Mouse (Mus musculus) stomach, postnatal 0 days (tissue): Measurements from ENCODE around the gene Gm17324. TPM values are rescaled to one million over a fixed set of nuclear protein-coding genes. Genes with fewer than 3 reads are reported as not detected.
"Not testable (repeated sequence)": the region's sequence is repeated elsewhere in the genome, so short reads cannot be mapped to it uniquely, and the experiment has no call there.

Experiments
- ATAC-seq: fragments of 200-750 bp; cut with Nextera tagmentation; 2 replicates; pipeline ENCODE4 v1.8.0; 2017; ENCODE audit not compliant: low FRiP score, low TSS enrichment
- DNase-seq: peaks from one replicate; pipeline ENCODE4 v3.0.0-alpha.2; 2016; ENCODE audit warnings: low spot score
- H3K27ac ChIP-seq: fragments of 300-500 bp; sonication (generic); replicated peaks from 2 replicates; pipeline ENCODE4 v1.5.1; 2014; ENCODE audit warnings: mild to moderate bottlenecking, control low read depth
- H3K27me3 ChIP-seq: fragments of 300-500 bp; sonication (generic); 2 replicates; pipeline ENCODE4 v1.6.1; 2014; ENCODE audit warnings: low read length; ENCODE audit not compliant: control insufficient read depth, insufficient read depth
- H3K36me3 ChIP-seq: fragments of 300-500 bp; sonication (generic); 2 replicates; pipeline ENCODE4 v1.6.1; 2014; ENCODE audit warnings: low read length, mixed read lengths; ENCODE audit not compliant: control insufficient read depth, insufficient read depth
- H3K4me1 ChIP-seq: fragments of 300-500 bp; sonication (generic); replicated peaks from 2 replicates; pipeline ENCODE4 v1.6.1; 2014; ENCODE audit warnings: antibody characterized with exemption; ENCODE audit not compliant: control insufficient read depth, insufficient read depth
- H3K4me2 ChIP-seq: fragments of 300-500 bp; sonication (generic); replicated peaks from 2 replicates; pipeline ENCODE4 v1.6.1; 2014; ENCODE audit warnings: low read depth, mild to moderate bottlenecking, control low read depth, moderate library complexity
- H3K4me3 ChIP-seq: fragments of 300-500 bp; sonication (generic); 2 replicates; pipeline ENCODE4 v1.5.1; 2014; ENCODE audit warnings: low read depth, low read length, control low read depth
- H3K9ac ChIP-seq: fragments of 300-500 bp; sonication (generic); 2 replicates; pipeline ENCODE4 v1.6.1; 2014; ENCODE audit warnings: mild to moderate bottlenecking, low read length, control low read depth, mixed read lengths
- H3K9me3 ChIP-seq: fragments of 300-500 bp; sonication (generic); 2 replicates; pipeline ENCODE4 v1.6.1; 2016; ENCODE audit warnings: low read length; ENCODE audit not compliant: control insufficient read depth
- CTCF ChIP-seq: IDR thresholded peaks from 2 replicates; pipeline ENCODE4 v1.5.1; 2016; ENCODE audit warnings: antibody characterized with exemption, low read depth, mild to moderate bottlenecking, moderate library complexity
- EP300 ChIP-seq: optimal IDR thresholded peaks from 2 replicates; pipeline ENCODE3; 2016; ENCODE audit warnings: antibody characterized with exemption
- WGBS: fragments of 180-500 bp; shearing (Covaris S2); extraction: QIAGEN DNeasy Blood & Tissue Kit; methylation state at CpG from one replicate; pipeline ENCODE4 v1.1.7; 2014; 5-methylcytosine and 5-hydroxymethylcytosine counted together
- polyA plus RNA-seq: library from polyadenylated mRNA; unstranded; fragments of >200 nt; fragmentation: Nextera tagmentation; extraction: Ambion mirVana; gene quantifications from 2 replicates; pipeline ENCODE4 v1.2.1, GENCODE M21; 2015

The Gm17324 gene
- polyA plus RNA-seq, 1 experiment from 2014 or later, result 0.72 TPM

DNA sequence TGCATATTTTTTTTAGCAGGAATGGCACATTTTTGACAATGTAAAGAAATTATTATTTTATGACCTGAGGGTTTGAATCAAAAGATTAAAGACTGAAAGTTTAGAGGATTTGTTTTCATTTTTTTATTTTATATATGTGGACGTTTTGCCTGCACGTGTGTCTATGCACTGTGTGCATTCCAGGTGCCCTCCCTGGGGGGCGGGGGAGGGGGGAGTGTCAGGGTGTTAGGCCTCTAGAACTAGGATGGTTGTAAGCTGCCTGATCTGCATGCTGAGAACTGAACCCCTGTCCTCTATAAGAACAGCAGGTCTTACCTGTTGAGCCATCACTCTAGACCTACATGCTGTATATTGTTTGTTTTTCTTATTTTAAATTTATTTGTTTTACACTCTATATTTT is 36.1 kb upstream of the Gm17324 start:
- H3K36me3 ChIP-seq, result no peaks in the 10 kb centered on the region
- TF ChIP-seq CTCF (no peak), EP300 (no peak)
- H3K9me3 ChIP-seq, result no peaks in the 10 kb centered on the region
- no peak overlapping the region for H3K4me3 ChIP-seq
- H3K27ac ChIP-seq, result no peak overlapping the region
- ATAC-seq, result no peak
- no peaks in the 10 kb centered on the region for H3K27me3 ChIP-seq
- 68% methylated on average over 3 of the region's 3 CpGs for WGBS
- H3K9ac ChIP-seq, result no peak overlapping the region
- H3K4me2 ChIP-seq, result no peak overlapping the region
- no peak for DNase-seq
- H3K4me1 ChIP-seq, result no peaks in the 10 kb centered on the region

- DNase-seq, result no peak
- peak overlapping the region; percentile 77 for H3K9ac ChIP-seq
Observed at GRCm38 (mm10) chr9:78482386-78482785, 33.8 kb upstream of the Gm17324 start.

GRCm38 (mm10) chr9:78481423-78482331 is 33.1 kb upstream of the Gm17324 start:
- no peaks in the 10 kb centered on the region for H3K27me3 ChIP-seq
- under 1% methylated on average over 62 of the region's 77 CpGs for WGBS
- H3K36me3 ChIP-seq, result peaks cover 15% of the 10 kb centered on the region; the same call in 1 of the 2 replicates

More at GRCm38 (mm10) chr9:78482386-78482785, 33.8 kb upstream of the Gm17324 start:
- Histone ChIP-seq H3K27ac (peak overlapping the region; percentile 98), H3K36me3 (0 out of 2 replicates have a peak, but pooled peaks cover 8% of the 10 kb centered on the region), H3K27me3 (no peaks in the 10 kb centered on the region), H3K4me1 (no peaks in the 10 kb centered on the region), H3K4me3 (peak overlapping the region; percentile 97), H3K4me2 (peak overlapping the region; percentile 60), H3K9me3 (no peaks in the 10 kb centered on the region)
- no peak for ATAC-seq
- WGBS, result 12% methylated on average over 3 of the region's 3 CpGs
- no peak for TF ChIP-seq CTCF
- TF ChIP-seq EP300, result peak; percentile 56

DNA sequence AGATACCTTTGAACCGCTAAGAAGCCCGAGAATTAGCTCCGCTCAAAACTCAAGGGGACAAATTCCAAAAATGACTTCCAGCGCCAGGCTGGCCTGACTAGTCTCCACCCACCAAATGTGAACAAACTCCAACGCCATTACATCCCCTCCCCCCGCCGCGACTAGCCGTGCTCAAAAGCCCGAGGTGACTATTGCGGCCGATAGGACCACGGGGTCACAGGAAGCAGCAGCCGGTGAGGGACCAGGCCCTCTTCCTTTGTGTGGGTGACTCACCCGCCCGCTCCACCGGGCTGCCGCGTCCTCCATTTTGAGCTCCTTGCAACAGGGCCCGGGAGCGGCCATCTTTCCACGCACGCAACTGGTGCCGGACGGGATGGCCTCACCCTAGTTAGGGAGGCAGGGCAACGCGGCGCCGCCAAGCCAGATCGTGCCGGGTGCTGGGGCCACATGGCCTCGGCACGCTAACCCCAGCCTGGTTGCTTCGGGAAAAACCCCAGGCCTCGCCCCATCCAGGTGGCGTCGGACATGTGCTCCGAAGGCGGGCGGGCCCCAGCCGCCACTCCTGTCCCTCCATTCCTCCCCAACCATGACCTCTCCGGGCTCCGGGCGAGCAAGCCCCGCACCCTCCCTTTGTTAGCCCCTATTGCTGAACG is 32.2 kb upstream of the Gm17324 start:
- Histone ChIP-seq H3K27ac (peak overlapping the region; percentile 99), H3K4me3 (peak overlapping the region; percentile 97), H3K9me3 (no peaks in the 10 kb centered on the region), H3K9ac (peak overlapping the region; percentile 100), H3K4me1 (no peaks in the 10 kb centered on the region), H3K4me2 (peak overlapping the region; percentile 60), H3K36me3 (peaks cover 19% of the 10 kb centered on the region; the same call in 1 of the 2 replicates), H3K27me3 (no peaks in the 10 kb centered on the region)
- no peak for TF ChIP-seq EP300
- TF ChIP-seq CTCF, result no peak
- under 1% methylated on average over 44 of the region's 46 CpGs for WGBS
- DNase-seq, result peak; percentile 89
- peak; percentile 72 for ATAC-seq

More at GRCm38 (mm10) chr9:78481423-78482331, 33.1 kb upstream of the Gm17324 start:
- peak overlapping the region; percentile 60 for H3K4me2 ChIP-seq
- H3K9ac ChIP-seq, result peak overlapping the region; percentile 100
- no peak for TF ChIP-seq CTCF
- peak; percentile 49 for TF ChIP-seq EP300
- H3K9me3 ChIP-seq, result no peaks in the 10 kb centered on the region
- peak overlapping the region; percentile 97 for H3K4me3 ChIP-seq
- H3K27ac ChIP-seq, result peak overlapping the region; percentile 99
- DNase-seq (peak; percentile 98), ATAC-seq (peak; percentile 97)
- no peaks in the 10 kb centered on the region for H3K4me1 ChIP-seq

DNA sequence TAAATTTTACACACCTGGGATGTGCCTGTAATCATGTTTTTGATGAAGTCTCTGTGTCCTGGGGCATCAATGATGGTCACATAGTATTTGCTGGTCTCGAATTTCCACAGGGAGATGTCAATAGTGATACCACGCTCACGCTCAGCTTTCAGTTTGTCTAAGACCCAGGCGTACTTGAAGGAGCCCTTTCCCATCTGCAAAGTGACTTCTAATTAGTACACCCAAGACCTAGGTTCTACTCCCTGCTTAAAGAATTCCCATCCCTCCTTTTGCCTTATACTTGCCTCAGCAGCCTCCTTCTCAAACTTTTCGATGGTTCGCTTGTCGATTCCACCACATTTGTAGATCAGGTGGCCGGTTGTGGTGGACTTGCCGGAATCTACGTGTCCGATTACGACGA is 31.6 kb upstream of the Gm17324 start:
- Histone ChIP-seq H3K27ac (peak overlapping the region; percentile 99; the same call in 1 of the 2 replicates), H3K4me2 (peak overlapping the region; percentile 60), H3K36me3 (peaks cover 19% of the 10 kb centered on the region; the same call in 1 of the 2 replicates), H3K9ac (peak overlapping the region; percentile 100), H3K4me3 (peak overlapping the region; percentile 97)
- not testable (repeated sequence) for H3K9me3 ChIP-seq, DNase-seq, H3K27me3 ChIP-seq, H3K4me1 ChIP-seq, ATAC-seq
- WGBS, result 1% methylated on average over 13 of the region's 13 CpGs

DNA sequence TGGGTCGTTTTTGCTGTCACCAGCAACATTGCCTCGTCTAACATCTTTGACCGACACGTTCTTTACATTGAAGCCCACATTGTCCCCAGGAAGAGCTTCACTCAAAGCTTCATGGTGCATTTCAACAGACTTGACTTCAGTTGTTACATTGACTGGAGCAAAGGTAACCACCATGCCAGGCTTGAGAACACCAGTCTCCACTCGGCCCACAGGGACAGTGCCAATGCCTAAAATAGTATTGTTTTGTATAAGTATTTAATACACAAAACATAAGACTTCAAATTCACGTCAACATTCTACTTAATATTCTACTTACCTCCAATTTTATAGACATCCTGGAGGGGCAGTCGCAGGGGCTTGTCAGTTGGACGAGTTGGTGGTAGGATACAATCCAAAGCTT is 30.7 kb upstream of the Gm17324 start:
- peaks cover 19% of the 10 kb centered on the region; the same call in 1 of the 2 replicates for H3K36me3 ChIP-seq
- not testable (repeated sequence) for DNase-seq, H3K27me3 ChIP-seq, ATAC-seq, H3K27ac ChIP-seq, H3K9ac ChIP-seq, H3K9me3 ChIP-seq, H3K4me1 ChIP-seq
- peak overlapping the region; percentile 12; the same call in 1 of the 2 replicates for H3K4me3 ChIP-seq
- H3K4me2 ChIP-seq, result peak overlapping the region; percentile 60; the same call in 1 of the 2 replicates
- 24% methylated on average over 7 of the region's 8 CpGs for whole genome bisulfite sequencing

DNA sequence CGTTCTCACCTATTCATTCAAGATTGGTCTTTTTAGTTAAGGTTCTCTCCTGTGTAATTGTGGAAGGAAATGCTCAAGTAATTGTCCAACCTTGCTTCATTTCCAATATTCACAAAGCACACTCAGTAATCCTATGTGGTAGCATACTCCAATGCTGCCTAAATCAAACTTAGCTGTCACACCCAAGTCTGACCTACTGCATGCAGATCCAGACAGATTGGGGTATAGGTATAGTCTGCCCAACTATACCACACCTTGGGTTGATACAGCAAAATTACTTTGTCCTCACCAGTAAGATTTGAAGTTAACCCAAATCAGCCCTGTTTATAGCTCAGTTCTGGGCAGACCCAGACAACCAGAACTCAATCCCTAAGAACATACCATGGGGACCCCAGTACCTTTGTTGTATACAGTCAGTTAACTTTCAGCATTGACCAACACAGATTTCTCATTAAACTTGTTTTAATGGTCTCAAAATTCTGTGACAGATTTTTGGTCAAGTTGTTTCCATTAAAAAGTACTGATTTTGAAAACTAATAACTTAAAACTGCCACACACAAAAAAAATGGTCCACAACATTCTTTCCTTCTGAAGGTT is 29.5 kb upstream of the Gm17324 start:
- not testable (repeated sequence) for H3K27me3 ChIP-seq, ATAC-seq, DNase-seq, H3K4me1 ChIP-seq, H3K9me3 ChIP-seq, H3K4me2 ChIP-seq, H3K9ac ChIP-seq, H3K27ac ChIP-seq, H3K4me3 ChIP-seq
- 41% methylated on average over 1 of the region's 1 CpGs for WGBS
- peaks cover 19% of the 10 kb centered on the region; the same call in 1 of the 2 replicates for H3K36me3 ChIP-seq
